Mouse (Mus musculus): ENCODE data around the gene Fundc1. TPM values are rescaled to one million over a fixed set of nuclear protein-coding genes. Genes with fewer than 3 reads are reported as not detected.
"Not testable (repeated sequence)": the region's sequence is repeated elsewhere in the genome, so short reads cannot be mapped to it uniquely, and the experiment has no call there.

Gene Fundc1
- polyA plus RNA-seq, 1 experiment = 10.4 TPM

DNA sequence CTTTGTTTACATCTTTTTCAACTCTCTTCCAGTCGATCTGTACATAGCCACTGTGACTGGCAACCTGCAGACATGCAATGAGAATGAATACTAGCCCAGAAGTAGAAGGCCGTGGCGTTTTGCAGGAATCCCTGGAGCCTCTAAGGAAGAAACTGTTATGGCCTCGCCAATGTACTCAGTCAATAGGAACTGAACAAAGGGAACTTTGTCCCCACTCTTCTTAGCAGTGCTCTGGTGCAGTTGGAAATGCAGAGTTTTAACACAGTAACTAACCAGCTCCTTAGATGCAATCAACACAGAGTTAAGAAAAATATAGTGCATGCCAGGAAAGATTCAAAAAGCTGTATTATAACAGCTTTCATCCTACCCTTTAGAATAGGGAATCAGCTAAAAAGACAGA lies 13.4 kb downstream of the Fundc1 start:
- no peaks in the 10 kb centered on the region for H3K36me3 ChIP-seq (ENCODE audit: control insufficient read depth, insufficient read depth)
- H3K27me3 ChIP-seq (ENCODE audit: control insufficient read depth, insufficient read depth, insufficient read length) = no peaks in the 10 kb centered on the region
- no peak overlapping the region for H3K4me2 ChIP-seq (ENCODE audit: low read depth)
- H3ac ChIP-seq (ENCODE audit: control insufficient read depth, insufficient read length) = no peak overlapping the region
- H3K4me3 ChIP-seq = no peak overlapping the region
- TF ChIP-seq SRF (IDR thresholded peaks at IDR 0.05; ENCODE audit: control insufficient read depth, insufficient read length, low read depth) (no peak), TCF12 (IDR thresholded peaks at IDR 0.05; ENCODE audit: insufficient read depth, poor library complexity, severe bottlenecking) (no peak), REST (IDR thresholded peaks at IDR 0.05; ENCODE audit: insufficient read depth, insufficient read length) (no peak), POLR2A (IDR thresholded peaks at IDR 0.05; ENCODE audit: insufficient read length, low read depth) (no peak), MYOG (IDR thresholded peaks at IDR 0.05; ENCODE audit: control insufficient read depth in 1 of 3, insufficient read depth in 1 of 3, insufficient read length in 2 of 3, low read depth in 2 of 3) (no peak), POLR2AphosphoS2 (IDR thresholded peaks at IDR 0.05; ENCODE audit: insufficient read length, low read depth) (no peak)
- no peaks in the 10 kb centered on the region for H3K79me2 ChIP-seq (ENCODE audit: control insufficient read depth, insufficient read depth)

DNA sequence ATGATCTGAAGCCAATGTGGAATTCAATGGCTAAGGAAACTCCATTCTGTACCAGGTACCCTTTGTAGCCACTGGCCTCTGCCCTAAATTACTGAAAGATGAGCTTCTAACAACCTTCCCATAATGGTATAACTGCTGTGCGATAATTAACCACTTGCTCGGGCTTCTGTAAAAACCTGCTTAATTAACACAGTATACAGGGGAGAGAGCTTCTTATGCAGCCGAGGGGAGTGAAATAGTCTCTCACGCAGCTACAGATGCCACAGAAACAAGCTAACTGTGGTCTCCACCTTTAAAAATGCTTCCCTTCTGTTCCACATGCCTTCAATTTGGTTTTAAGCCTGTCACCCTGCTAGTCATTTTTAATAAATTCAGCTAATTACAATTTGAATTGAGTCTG lies 17.6 kb downstream of the Fundc1 start:
- TF ChIP-seq MAX (IDR thresholded peaks at IDR 0.05; ENCODE audit: low read depth) (no peak), MYOG (IDR thresholded peaks at IDR 0.05; ENCODE audit: control insufficient read depth in 1 of 3, insufficient read depth in 1 of 3, insufficient read length in 2 of 3, low read depth in 2 of 3) (no peak)
- no peaks in the 10 kb centered on the region for H3K27me3 ChIP-seq (ENCODE audit: control insufficient read depth, insufficient read depth, insufficient read length)
- no peak overlapping the region for H3ac ChIP-seq (ENCODE audit: control insufficient read depth, insufficient read length)
- no peaks in the 10 kb centered on the region for H3K36me3 ChIP-seq (ENCODE audit: control insufficient read depth, insufficient read depth)
- H3K4me3 ChIP-seq = no peak overlapping the region
- H3K4me2 ChIP-seq (ENCODE audit: low read depth) = no peak overlapping the region
- H3K79me2 ChIP-seq (ENCODE audit: control insufficient read depth, insufficient read depth) = no peaks in the 10 kb centered on the region

DNA sequence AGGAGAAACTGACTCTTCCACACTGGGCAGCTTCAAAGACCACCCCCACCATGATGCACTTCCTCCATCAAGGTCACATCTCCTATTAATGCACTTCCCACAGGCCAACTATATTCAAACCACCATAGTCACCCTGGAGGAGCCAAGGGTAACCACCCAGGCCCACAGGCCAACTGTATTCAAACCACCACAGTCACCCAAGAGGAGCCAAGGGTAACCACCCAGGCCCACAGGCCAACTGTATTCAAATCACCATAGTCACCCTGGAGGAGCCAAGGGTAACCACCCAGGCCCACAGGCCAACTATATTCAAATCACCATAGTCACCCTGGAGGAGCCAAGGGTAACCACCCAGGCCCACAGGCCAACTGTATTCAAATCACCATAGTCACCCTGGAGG lies 20.5 kb downstream of the Fundc1 start:
- not testable (repeated sequence) for H3K4me3 ChIP-seq; H3ac ChIP-seq (ENCODE audit: control insufficient read depth, insufficient read length); H3K36me3 ChIP-seq (ENCODE audit: control insufficient read depth, insufficient read depth); H3K27me3 ChIP-seq (ENCODE audit: control insufficient read depth, insufficient read depth, insufficient read length); H3K79me2 ChIP-seq (ENCODE audit: control insufficient read depth, insufficient read depth); H3K4me2 ChIP-seq (ENCODE audit: low read depth)

DNA sequence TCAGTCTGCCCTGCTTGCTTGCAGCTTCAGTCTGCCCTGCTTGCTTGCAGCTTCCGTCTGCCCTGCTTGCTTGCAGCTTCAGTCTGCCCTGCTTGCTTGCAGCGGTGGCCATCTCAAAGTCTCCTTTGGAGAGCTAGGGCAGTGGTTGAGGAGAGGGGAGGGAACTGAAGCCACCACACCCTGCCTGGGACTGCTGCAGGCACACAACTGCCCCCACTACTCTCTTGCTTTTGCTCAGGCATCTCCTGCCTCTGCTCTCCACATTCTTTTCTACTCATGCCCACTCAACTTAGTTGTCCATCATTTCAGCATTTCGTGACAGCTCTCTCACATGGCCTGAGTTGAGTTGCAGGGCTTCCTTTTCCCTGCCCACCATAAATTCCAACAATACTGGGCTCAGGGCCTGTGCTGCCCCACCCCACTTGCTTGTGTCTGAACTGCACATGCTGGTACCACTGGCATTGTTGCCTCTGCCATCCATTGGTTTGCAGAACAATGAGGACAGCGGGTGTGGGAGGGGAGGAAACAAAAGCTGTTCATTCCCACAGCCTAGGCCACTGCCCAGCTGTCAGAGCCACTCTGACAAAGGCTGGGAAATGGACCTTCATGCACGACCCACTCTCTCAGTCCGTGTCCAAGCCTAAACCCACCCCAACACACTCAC lies 24.9 kb downstream of the Fundc1 start:
- H3ac ChIP-seq (ENCODE audit: control insufficient read depth, insufficient read length) = no peak overlapping the region
- no peaks in the 10 kb centered on the region for H3K27me3 ChIP-seq (ENCODE audit: control insufficient read depth, insufficient read depth, insufficient read length)
- TF ChIP-seq REST (IDR thresholded peaks at IDR 0.05; ENCODE audit: insufficient read depth, insufficient read length) = no peak
- no peak for TF ChIP-seq TCF12 (IDR thresholded peaks at IDR 0.05; ENCODE audit: insufficient read depth, poor library complexity, severe bottlenecking)
- no peak for TF ChIP-seq MAX (IDR thresholded peaks at IDR 0.05; ENCODE audit: low read depth)
- TF ChIP-seq MYOD1 (IDR thresholded peaks at IDR 0.05; ENCODE audit: control insufficient read depth in 1 of 3, insufficient read length in 2 of 3, low read depth in 2 of 3) = peak; percentile 11 to 68 (median 54)
- peak in 1 of 3 experiments; percentile 66 for TF ChIP-seq MYOG (IDR thresholded peaks at IDR 0.05; ENCODE audit: control insufficient read depth in 1 of 3, insufficient read depth in 1 of 3, insufficient read length in 2 of 3, low read depth in 2 of 3)
- H3K4me2 ChIP-seq (ENCODE audit: low read depth) = peak overlapping the region; percentile 18
- no peak overlapping the region for H3K4me3 ChIP-seq
- H3K79me2 ChIP-seq (ENCODE audit: control insufficient read depth, insufficient read depth) = no peaks in the 10 kb centered on the region
- no peaks in the 10 kb centered on the region for H3K36me3 ChIP-seq (ENCODE audit: control insufficient read depth, insufficient read depth)

DNA sequence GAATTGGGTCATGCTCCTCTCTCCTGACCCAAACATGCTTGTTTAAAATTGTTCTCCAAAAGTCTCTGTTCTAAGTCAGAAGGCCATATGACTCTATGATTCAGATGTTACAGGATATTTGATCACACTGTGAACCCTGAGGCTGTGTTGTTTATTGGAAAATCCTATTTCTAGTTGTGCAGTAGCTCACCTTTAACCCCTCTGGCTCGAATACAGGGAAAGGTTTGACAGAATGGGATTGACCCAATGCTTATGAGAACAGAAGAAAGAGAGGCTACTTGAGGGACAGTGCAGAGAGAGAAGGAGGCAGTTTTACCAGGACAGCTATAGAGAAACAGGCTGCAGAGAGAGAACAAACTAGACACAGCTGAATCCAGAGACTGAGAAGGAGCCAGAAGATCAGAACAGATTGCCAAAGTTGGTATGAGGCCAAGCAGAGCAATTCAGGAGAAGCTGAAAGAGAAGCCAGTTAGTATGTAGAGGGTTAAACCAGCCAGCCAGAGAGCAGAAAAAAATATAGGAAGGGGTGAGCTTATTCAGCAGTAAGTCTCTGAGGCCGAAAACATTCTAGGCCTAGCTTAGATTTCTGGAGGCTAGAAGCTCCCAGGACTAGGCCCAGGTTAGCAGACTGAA lies 27.1 kb downstream of the Fundc1 start:
- Histone ChIP-seq H3K79me2 (ENCODE audit: control insufficient read depth, insufficient read depth) (no peaks in the 10 kb centered on the region), H3K36me3 (ENCODE audit: control insufficient read depth, insufficient read depth) (no peaks in the 10 kb centered on the region), H3K4me2 (ENCODE audit: low read depth) (no peak overlapping the region), H3K27me3 (ENCODE audit: control insufficient read depth, insufficient read depth, insufficient read length) (no peaks in the 10 kb centered on the region), H3K4me3 (no peak overlapping the region), H3ac (ENCODE audit: control insufficient read depth, insufficient read length) (no peak overlapping the region)
- no peak for TF ChIP-seq E2F4 (IDR thresholded peaks at IDR 0.05; ENCODE audit: insufficient read depth)
- no peak for TF ChIP-seq TCF12 (IDR thresholded peaks at IDR 0.05; ENCODE audit: insufficient read depth, poor library complexity, severe bottlenecking)
- no peak for TF ChIP-seq SRF (IDR thresholded peaks at IDR 0.05; ENCODE audit: control insufficient read depth, insufficient read length, low read depth)
- no peak for TF ChIP-seq POLR2AphosphoS2 (IDR thresholded peaks at IDR 0.05; ENCODE audit: insufficient read length, low read depth)
- no peak for TF ChIP-seq MYOD1 (IDR thresholded peaks at IDR 0.05; ENCODE audit: control insufficient read depth in 1 of 3, insufficient read length in 2 of 3, low read depth in 2 of 3)
- TF ChIP-seq POLR2A (IDR thresholded peaks at IDR 0.05; ENCODE audit: insufficient read length, low read depth) = no peak
- TF ChIP-seq USF1 (IDR thresholded peaks at IDR 0.05; ENCODE audit: low read depth) = no peak
- TF ChIP-seq CEBPB (IDR thresholded peaks at IDR 0.05; ENCODE audit: insufficient read depth, poor library complexity, severe bottlenecking) = no peak
- no peak for TF ChIP-seq REST (IDR thresholded peaks at IDR 0.05; ENCODE audit: insufficient read depth, insufficient read length)
- TF ChIP-seq TCF3 (IDR thresholded peaks at IDR 0.05; ENCODE audit: insufficient read length, low read depth) = no peak
- TF ChIP-seq MAX (IDR thresholded peaks at IDR 0.05; ENCODE audit: low read depth) = no peak
- TF ChIP-seq MYOG (IDR thresholded peaks at IDR 0.05; ENCODE audit: control insufficient read depth in 1 of 3, insufficient read depth in 1 of 3, insufficient read length in 2 of 3, low read depth in 2 of 3) = no peak

Measured in myocyte (in vitro differentiated cells).